Mouse (Mus musculus) MEL (cell line): ENCODE measurements around the gene Olfr1044. TPM values are rescaled to one million over a fixed set of nuclear protein-coding genes. Genes with fewer than 3 reads are reported as not detected.

Source experiments
- DNase-seq: peaks from one replicate; pipeline ENCODE4 v3.0.0; 2011; ENCODE audit warnings: low read depth, low spot score
- H3K27ac ChIP-seq: 2 replicates; pipeline ENCODE4 v1.5.1; 2012; ENCODE audit warnings: low read depth, mild to moderate bottlenecking, control low read depth, low read length, moderate library complexity; ENCODE audit not compliant: control insufficient read depth
- H3K27me3 ChIP-seq, 2 experiments: fragments of 150-350 bp in 1 of 2; sonication (generic) in 1 of 2; 2 replicates each; pipeline ENCODE4 v1.6.1; 2012; ENCODE audit warnings: low read length in 2 of 2, mild to moderate bottlenecking in 2 of 2, improper control_type of control experiment in 1 of 2, moderate library complexity in 1 of 2; ENCODE audit not compliant: insufficient read depth in 2 of 2, control insufficient read depth in 1 of 2
- H3K36me3 ChIP-seq, 2 experiments: 2 replicates each; pipeline ENCODE4 v1.6.1; 2012 to 2014; ENCODE audit warnings: low read length in 2 of 2, improper control_type of control experiment in 1 of 2, inconsistent platforms in 1 of 2, mild to moderate bottlenecking in 1 of 2; ENCODE audit not compliant: insufficient read depth in 2 of 2, control insufficient read depth in 1 of 2
- H3K4me1 ChIP-seq, 2 experiments: fragments of 150-350 bp in 1 of 2; sonication (generic) in 1 of 2; 2 replicates each; pipeline ENCODE4 v1.6.1; 2012; ENCODE audit warnings: low read length in 2 of 2, improper control_type of control experiment in 1 of 2, mild to moderate bottlenecking in 1 of 2; ENCODE audit not compliant: insufficient read depth in 2 of 2, control insufficient read depth in 1 of 2
- H3K4me3 ChIP-seq, 2 experiments: fragments of 150-350 bp in 1 of 2; sonication (generic) in 1 of 2; 2 replicates each; pipeline ENCODE4 v1.5.1; 2012; ENCODE audit warnings: low read depth in 2 of 2, low read length in 2 of 2, mild to moderate bottlenecking in 2 of 2, moderate library complexity in 2 of 2, control low read depth in 1 of 2, improper control_type of control experiment in 1 of 2; ENCODE audit not compliant: control insufficient read depth in 1 of 2, insufficient read depth in 1 of 2
- H3K79me2 ChIP-seq: 2 replicates; pipeline ENCODE4 v1.6.1; 2012; ENCODE audit warnings: mild to moderate bottlenecking, low read length, moderate library complexity; ENCODE audit not compliant: control insufficient read depth, poor library complexity, insufficient read depth
- H3K9ac ChIP-seq: 2 replicates; pipeline ENCODE4 v1.6.1; 2012; ENCODE audit warnings: low read depth, mild to moderate bottlenecking, control low read depth, low read length, moderate library complexity; ENCODE audit not compliant: control insufficient read depth, poor library complexity, severe bottlenecking
- H3K9me3 ChIP-seq: fragments of 150-350 bp; sonication (generic); replicated peaks from 2 replicates; pipeline ENCODE4 v1.6.1; 2012; ENCODE audit warnings: mild to moderate bottlenecking, low read length, improper control_type of control experiment, moderate library complexity; ENCODE audit not compliant: insufficient read depth
- BHLHE40 ChIP-seq: IDR thresholded peaks from 2 replicates; pipeline ENCODE4 v1.6.1; 2012; ENCODE audit warnings: low read depth, mild to moderate bottlenecking, inconsistent platforms, low read length, improper control_type of control experiment, borderline replicate concordance
- CHD1 ChIP-seq: IDR thresholded peaks from 2 replicates; pipeline ENCODE4 v1.6.1; 2012; ENCODE audit warnings: low read depth, mild to moderate bottlenecking, inconsistent platforms, low read length, improper control_type of control experiment
- E2F4 ChIP-seq: IDR thresholded peaks from 2 replicates; pipeline ENCODE4 v1.6.1; 2011; ENCODE audit warnings: low read depth, low read length, improper control_type of control experiment, borderline replicate concordance
- EP300 ChIP-seq, 2 experiments: IDR thresholded peaks; 2 replicates each; pipeline ENCODE4 v1.6.1; 2011; ENCODE audit warnings: improper control_type of control experiment in 2 of 2, low read length in 2 of 2, low read depth in 1 of 2, mild to moderate bottlenecking in 1 of 2
- GATA1 ChIP-seq: IDR thresholded peaks from 2 replicates; pipeline ENCODE4 v1.6.1; 2011; ENCODE audit warnings: low read depth, low read length, improper control_type of control experiment
- HCFC1 ChIP-seq: IDR thresholded peaks from 2 replicates; pipeline ENCODE4 v1.6.1; 2012; ENCODE audit warnings: low read depth, mild to moderate bottlenecking, inconsistent platforms, low read length, improper control_type of control experiment, moderate library complexity
- MAZ ChIP-seq: IDR thresholded peaks from 2 replicates; pipeline ENCODE4 v1.6.1; 2012; ENCODE audit warnings: low read depth, mild to moderate bottlenecking, inconsistent platforms, low read length, improper control_type of control experiment
- NRF1 ChIP-seq: IDR thresholded peaks from 2 replicates; pipeline ENCODE4 v1.6.1; 2014; ENCODE audit warnings: low read depth, mild to moderate bottlenecking, inconsistent platforms, low read length, improper control_type of control experiment, moderate library complexity; ENCODE audit not compliant: poor library complexity, insufficient read depth, severe bottlenecking
- POLR2AphosphoS5 ChIP-seq: IDR thresholded peaks from 2 replicates; pipeline ENCODE4 v1.6.1; 2012; ENCODE audit warnings: low read depth, borderline replicate concordance, mild to moderate bottlenecking, inconsistent platforms, low read length, moderate library complexity, mixed read lengths
- RAD21 ChIP-seq: IDR thresholded peaks from 2 replicates; pipeline ENCODE4 v1.6.1; 2011; ENCODE audit warnings: mild to moderate bottlenecking, low read depth, low read length, improper control_type of control experiment
- RCOR1 ChIP-seq: IDR thresholded peaks from 2 replicates; pipeline ENCODE4 v1.6.1; 2012; ENCODE audit warnings: low read depth, mild to moderate bottlenecking, inconsistent platforms, low read length, improper control_type of control experiment
- SMC3 ChIP-seq: IDR thresholded peaks from 2 replicates; pipeline ENCODE4 v1.6.1; 2011; ENCODE audit warnings: low read depth, low read length, improper control_type of control experiment
- TAL1 ChIP-seq: IDR thresholded peaks from 2 replicates; pipeline ENCODE4 v1.6.1; 2012; ENCODE audit warnings: mild to moderate bottlenecking, inconsistent platforms, low read length, moderate library complexity, mixed read lengths
- TBP ChIP-seq: IDR thresholded peaks from 2 replicates; pipeline ENCODE4 v1.8.0; 2011; ENCODE audit warnings: low read depth, low read length, improper control_type of control experiment
- UBTF ChIP-seq: IDR thresholded peaks from 2 replicates; pipeline ENCODE4 v1.6.1; 2012; ENCODE audit warnings: low read depth, mild to moderate bottlenecking, inconsistent platforms, low read length, improper control_type of control experiment, moderate library complexity, borderline replicate concordance; ENCODE audit not compliant: insufficient read depth
- ZMIZ1 ChIP-seq: IDR thresholded peaks from 2 replicates; pipeline ENCODE4 v1.6.1; 2012; ENCODE audit warnings: low read depth, mild to moderate bottlenecking, inconsistent platforms, low read length, improper control_type of control experiment, moderate library complexity
- polyA plus RNA-seq, 2 experiments: library from polyadenylated mRNA; stranded (reverse) in 1 of 2; unstranded in 1 of 2; fragments of >175 nt in 1 of 2; fragments of >200 nt in 1 of 2; gene quantifications; 2 replicates each; pipeline versions ENCODE4 v1.2.1 to v1.2.4; 2012; ENCODE audit warnings: low replicate concordance in 2 of 2, low read depth in 1 of 2; ENCODE audit not compliant: insufficient read length in 2 of 2, insufficient read depth in 1 of 2, missing spikeins in 1 of 2
- total RNA-seq: library from RNA; depleted of rRNA; stranded (reverse); fragments of 300-350 nt; gene quantifications from 2 replicates; pipeline ENCODE4 v1.2.3, GENCODE M21; 2012

Gene Olfr1044
- total and polyA plus RNA-seq, 3 experiments: not detected

DNA sequence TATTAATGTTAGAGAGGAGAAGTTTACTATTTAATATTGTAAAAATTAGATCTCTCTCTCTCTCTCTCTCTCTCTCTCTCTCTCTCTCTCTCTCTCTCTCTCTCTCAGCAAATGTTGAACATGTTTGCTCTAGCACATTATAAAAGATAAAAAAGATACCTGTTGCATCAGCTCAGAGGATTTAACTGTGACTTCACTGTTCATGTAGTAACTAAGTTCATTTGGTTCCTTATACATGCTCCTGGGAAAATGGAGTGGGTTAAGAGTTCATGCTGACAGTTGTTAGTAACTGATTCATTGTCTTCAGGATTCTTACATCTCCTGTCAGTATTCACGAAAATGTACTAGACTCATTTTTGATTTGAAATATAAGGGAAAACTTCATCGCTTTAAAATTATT is 10.2 kb downstream of the Olfr1044 start, which contains the start of gene Olfr1043:
TSS of gene Olfr1043 (minus strand) at position 101 of the 400 bp plus-strand sequence.
- H3K4me1 ChIP-seq: no peaks in the 10 kb centered on the region
- no peaks in the 10 kb centered on the region for H3K36me3 ChIP-seq
- no peak for DNase-seq
- TF ChIP-seq ZMIZ1 (no peak), HCFC1 (no peak), MAZ (no peak), CHD1 (no peak), GATA1 (no peak), UBTF (no peak)
- H3K79me2 ChIP-seq: no peaks in the 10 kb centered on the region
- no peak within 1 kb of the TSS for H3K4me3 ChIP-seq
- H3K9me3 ChIP-seq: no peaks in the 10 kb centered on the region
- no peak within 1 kb of the TSS for H3K27ac ChIP-seq
- no peak within 1 kb of the TSS for H3K9ac ChIP-seq
- no peaks in the 10 kb centered on the region for H3K27me3 ChIP-seq

DNA sequence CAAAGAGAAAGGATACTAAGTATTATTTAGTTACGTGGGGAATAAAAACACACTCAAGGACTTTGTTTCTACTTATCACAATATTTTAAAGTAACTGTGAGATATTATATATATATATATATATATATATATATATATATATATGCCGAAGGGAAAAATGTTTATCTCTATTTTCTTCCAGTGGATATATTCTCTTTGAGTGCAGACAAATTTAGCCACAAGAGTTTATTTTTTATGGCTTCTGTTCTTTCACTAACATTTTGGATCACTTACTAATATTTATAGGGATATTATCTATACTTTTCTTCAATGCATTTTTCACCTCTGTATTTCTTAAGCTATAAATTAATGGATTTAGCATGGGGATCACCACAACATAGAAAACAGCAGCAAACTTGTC is 15.9 kb downstream of the Olfr1044 start, which contains the start of gene Olfr1042:
TSS of gene Olfr1042 (minus strand) at position 101 of the 400 bp plus-strand sequence.
- Histone ChIP-seq H3K27me3 (no peaks in the 10 kb centered on the region), H3K79me2 (no peaks in the 10 kb centered on the region), H3K4me1 (no peaks in the 10 kb centered on the region), H3K27ac (no peak within 1 kb of the TSS), H3K36me3 (no peaks in the 10 kb centered on the region), H3K9ac (no peak within 1 kb of the TSS), H3K4me3 (no peak within 1 kb of the TSS), H3K9me3 (no peaks in the 10 kb centered on the region)
- TF ChIP-seq E2F4: no peak
- TF ChIP-seq NRF1: no peak
- no peak for TF ChIP-seq CHD1
- TF ChIP-seq EP300 (IDR thresholded peaks at IDR 0.05; ENCODE audit: low read depth in 1 of 2, low read length in 2 of 2): no peak
- TF ChIP-seq TAL1: no peak
- DNase-seq: no peak

DNA sequence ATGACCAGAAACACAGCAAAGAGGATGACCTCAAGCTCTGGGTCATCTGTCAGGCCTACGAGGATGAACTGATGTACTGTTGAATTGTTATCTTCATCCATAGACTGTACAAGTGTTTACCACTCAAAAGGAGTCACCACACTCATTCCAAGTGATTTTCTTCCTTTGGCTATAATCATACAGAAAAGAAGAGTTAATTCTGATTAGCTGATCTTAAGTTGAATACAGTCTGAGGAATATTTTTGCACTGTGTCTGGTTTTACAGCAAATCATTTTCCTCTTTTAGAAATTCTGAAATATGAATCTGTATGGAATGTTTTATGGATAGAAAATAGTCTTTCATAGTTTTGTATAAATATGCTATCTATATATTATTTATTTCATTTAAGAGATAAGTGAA is 31.0 kb downstream of the Olfr1044 start, which contains the start of gene Olfr1040:
TSS of gene Olfr1040 (minus strand) at position 101 of the 400 bp plus-strand sequence.
- no peaks in the 10 kb centered on the region for H3K4me1 ChIP-seq
- H3K9me3 ChIP-seq: no peaks in the 10 kb centered on the region
- TF ChIP-seq TBP: no peak
- no peak for TF ChIP-seq RAD21
- TF ChIP-seq POLR2AphosphoS5: no peak
- TF ChIP-seq RCOR1: no peak
- no peak for TF ChIP-seq BHLHE40
- TF ChIP-seq SMC3: no peak
- TF ChIP-seq E2F4: no peak
- no peak within 1 kb of the TSS for H3K4me3 ChIP-seq
- H3K79me2 ChIP-seq: no peaks in the 10 kb centered on the region
- DNase-seq: no peak
- H3K36me3 ChIP-seq: no peaks in the 10 kb centered on the region
- no peaks in the 10 kb centered on the region for H3K27me3 ChIP-seq
- no peak within 1 kb of the TSS for H3K27ac ChIP-seq
- H3K9ac ChIP-seq: no peak within 1 kb of the TSS
